In the genomic region with DNA sequence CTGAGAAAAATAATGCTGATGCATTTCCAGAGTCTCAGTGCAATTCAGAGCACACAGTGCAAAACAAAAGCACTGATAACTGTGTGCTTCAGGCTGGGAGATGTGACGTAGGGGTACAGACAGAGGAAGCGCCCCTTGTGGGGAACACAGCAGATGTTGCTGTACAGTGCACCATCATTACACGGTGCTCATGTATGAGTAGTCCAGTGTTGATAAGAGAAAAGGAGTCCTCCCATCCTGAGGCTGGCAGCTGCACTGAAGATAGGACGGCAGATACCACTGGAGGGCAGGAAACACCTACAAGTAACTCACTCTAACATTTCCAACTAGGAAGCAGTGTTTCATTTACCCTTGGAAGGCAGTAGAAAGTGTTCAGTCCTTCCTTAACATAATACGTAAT, we compare ENCODE assay signal across 13 mouse cellular contexts.
A peak's percentile ranks its signal among the peaks of the same experiment; 100 is the strongest.
DNase-seq lines count a peak whose midpoint lies in the region; ATAC-seq and TF ChIP-seq lines count a peak whose summit lies in the region.
"Had no signal": no experiment of that assay in that cellular context is flagged by ENCODE, and none has a peak within 500 bp of the region (broad histone marks: within the 10 kb centered on the region; RNA-seq: fewer than 3 reads in every experiment).

No protein-coding gene starts in this region.

- no peak for DNase-seq in hindbrain, embryonic 14.5 days (ENCODE audit: low spot score)
- no peak for DNase-seq in stomach, postnatal 0 days (ENCODE audit: low spot score)
- peak; percentile 43 for DNase-seq in liver, embryonic 13.5 days
- no peak for DNase-seq in heart, adult 11 months
- DNase-seq in adrenal gland, postnatal 14 days: no peak
- no peak for DNase-seq in cerebellum, adult 8-10 months
- DNase-seq: embryo, embryonic 11 days; layer of hippocampus, postnatal 36 days; thymus, postnatal 4 days had no signal

- no peaks in the 10 kb centered on the region for H3K4me1 ChIP-seq in hindbrain, embryonic 16.5 days (ENCODE audit: control insufficient read depth, insufficient read depth, low read depth, low read length)
- no peaks in the 10 kb centered on the region; the same call in 1 of the 2 replicates for H3K4me1 ChIP-seq in hindbrain, embryonic 14.5 days (replicated peaks; ENCODE audit: control insufficient read depth, insufficient read depth, low read length)
- H3K4me1 ChIP-seq in stomach, embryonic 14.5 days (ENCODE audit: control insufficient read depth, insufficient read depth, low read length): no peaks in the 10 kb centered on the region
- H3K4me1 ChIP-seq in stomach, postnatal 0 days (replicated peaks; ENCODE audit: control insufficient read depth, insufficient read depth): no peaks in the 10 kb centered on the region; the same call in 1 of the 2 replicates
- peaks cover 33% of the 10 kb centered on the region for H3K4me1 ChIP-seq in liver, embryonic 13.5 days (replicated peaks)
- H3K4me1 ChIP-seq: heart, embryonic 10.5 days; limb, embryonic 15.5 days had no signal

- ATAC-seq in hindbrain, embryonic 16.5 days: 0 out of 2 replicates have a peak, but pooled peaks have one; percentile 37
- ATAC-seq in hindbrain, embryonic 14.5 days (ENCODE audit: low FRiP score): no peak
- 0 out of 2 replicates have a peak, but pooled peaks have one; percentile 42 for ATAC-seq in stomach, embryonic 14.5 days (ENCODE audit: insufficient number of reproducible peaks, insufficient read depth, low FRiP score, low read depth)
- no peak for ATAC-seq in stomach, postnatal 0 days (ENCODE audit: low FRiP score, low TSS enrichment)
- peak; percentile 99 for ATAC-seq in liver, embryonic 13.5 days (ENCODE audit: low read depth)

- H3K36me3 ChIP-seq in hindbrain, embryonic 16.5 days (ENCODE audit: control insufficient read depth, insufficient read depth, low read length): no peaks in the 10 kb centered on the region
- no peaks in the 10 kb centered on the region for H3K36me3 ChIP-seq in hindbrain, embryonic 14.5 days (replicated peaks; ENCODE audit: control insufficient read depth, insufficient read depth)
- H3K36me3 ChIP-seq in stomach, embryonic 14.5 days (ENCODE audit: control insufficient read depth, insufficient read depth, low read length): no peaks in the 10 kb centered on the region
- H3K36me3 ChIP-seq in stomach, postnatal 0 days (ENCODE audit: control insufficient read depth, insufficient read depth, low read length): no peaks in the 10 kb centered on the region
- H3K36me3 ChIP-seq in liver, embryonic 13.5 days: no peaks in the 10 kb centered on the region
- H3K36me3 ChIP-seq: heart, embryonic 10.5 days; limb, embryonic 15.5 days had no signal

- no peak overlapping the region for H3K4me3 ChIP-seq in hindbrain, embryonic 16.5 days (ENCODE audit: low read length)
- H3K4me3 ChIP-seq in hindbrain, embryonic 14.5 days (replicated peaks; ENCODE audit: low read length): no peak overlapping the region
- H3K4me3 ChIP-seq in stomach, embryonic 14.5 days (ENCODE audit: low read depth, low read length): no peak overlapping the region
- H3K4me3 ChIP-seq in stomach, postnatal 0 days (ENCODE audit: low read depth, low read length): no peak overlapping the region
- H3K4me3 ChIP-seq in liver, embryonic 13.5 days (replicated peaks): no peak overlapping the region
- H3K4me3 ChIP-seq: heart, embryonic 10.5 days; limb, embryonic 15.5 days had no signal

- TF ChIP-seq EP300 in stomach, postnatal 0 days (optimal IDR thresholded peaks at IDR 0.05): no peak

- H3K9me3 ChIP-seq in hindbrain, embryonic 16.5 days (ENCODE audit: control insufficient read depth, low read length): no peaks in the 10 kb centered on the region
- no peaks in the 10 kb centered on the region for H3K9me3 ChIP-seq in hindbrain, embryonic 14.5 days (ENCODE audit: control insufficient read depth, low read length)
- H3K9me3 ChIP-seq in stomach, embryonic 14.5 days (ENCODE audit: control insufficient read depth, low read depth, low read length): no peaks in the 10 kb centered on the region
- H3K9me3 ChIP-seq in stomach, postnatal 0 days (ENCODE audit: control insufficient read depth, low read length): no peaks in the 10 kb centered on the region
- no peaks in the 10 kb centered on the region for H3K9me3 ChIP-seq in liver, embryonic 13.5 days (replicated peaks)
- H3K9me3 ChIP-seq: heart, embryonic 10.5 days; limb, embryonic 15.5 days had no signal

- H3K9ac ChIP-seq in hindbrain, embryonic 16.5 days (ENCODE audit: low read depth, low read length): no peak overlapping the region
- no peak overlapping the region for H3K9ac ChIP-seq in hindbrain, embryonic 14.5 days
- no peak overlapping the region for H3K9ac ChIP-seq in stomach, embryonic 14.5 days (replicated peaks; ENCODE audit: low read depth, low read length)
- H3K9ac ChIP-seq in stomach, postnatal 0 days (ENCODE audit: low read length): no peak overlapping the region
- no peak overlapping the region for H3K9ac ChIP-seq in liver, embryonic 13.5 days
- H3K9ac ChIP-seq: limb, embryonic 15.5 days had no signal

- no peak overlapping the region for H3K4me2 ChIP-seq in hindbrain, embryonic 16.5 days (ENCODE audit: low read length)
- H3K4me2 ChIP-seq in hindbrain, embryonic 14.5 days (replicated peaks): no peak overlapping the region
- H3K4me2 ChIP-seq in stomach, embryonic 14.5 days (replicated peaks; ENCODE audit: low read depth, low read length): no peak overlapping the region
- H3K4me2 ChIP-seq in stomach, postnatal 0 days (replicated peaks; ENCODE audit: low read depth): no peak overlapping the region
- no peak overlapping the region for H3K4me2 ChIP-seq in liver, embryonic 13.5 days
- H3K4me2 ChIP-seq: limb, embryonic 15.5 days had no signal

- no peak for TF ChIP-seq CTCF in stomach, postnatal 0 days (IDR thresholded peaks at IDR 0.05; ENCODE audit: low read depth)

- 61% methylated on average over 5 of the region's 5 CpGs for WGBS in hindbrain, embryonic 16.5 days
- 62% methylated on average over 5 of the region's 5 CpGs for WGBS in hindbrain, embryonic 14.5 days
- 75% methylated on average over 5 of the region's 5 CpGs for WGBS in stomach, embryonic 14.5 days
- 76% methylated on average over 5 of the region's 5 CpGs for WGBS in stomach, postnatal 0 days
- 28% methylated on average over 5 of the region's 5 CpGs for WGBS in liver, embryonic 13.5 days (ENCODE audit: insufficient replicate concordance)

- H3K27ac ChIP-seq in hindbrain, embryonic 16.5 days (ENCODE audit: low read depth, low read length): no peak overlapping the region
- no peak overlapping the region for H3K27ac ChIP-seq in hindbrain, embryonic 14.5 days
- H3K27ac ChIP-seq in stomach, embryonic 14.5 days (ENCODE audit: low read length): no peak overlapping the region
- H3K27ac ChIP-seq in stomach, postnatal 0 days (replicated peaks): no peak overlapping the region
- 0 out of 2 replicates have a peak overlapping the region, but pooled peaks have one; percentile 19 for H3K27ac ChIP-seq in liver, embryonic 13.5 days
- H3K27ac ChIP-seq: heart, embryonic 10.5 days; limb, embryonic 15.5 days had no signal

- no peaks in the 10 kb centered on the region for H3K27me3 ChIP-seq in hindbrain, embryonic 16.5 days (replicated peaks; ENCODE audit: control insufficient read depth, insufficient read depth, low read length)
- H3K27me3 ChIP-seq in hindbrain, embryonic 14.5 days (ENCODE audit: control insufficient read depth, insufficient read depth, low read length): no peaks in the 10 kb centered on the region
- H3K27me3 ChIP-seq in stomach, embryonic 14.5 days (ENCODE audit: control insufficient read depth, insufficient read depth, low read length): no peaks in the 10 kb centered on the region
- H3K27me3 ChIP-seq in stomach, postnatal 0 days (ENCODE audit: control insufficient read depth, insufficient read depth, low read length): no peaks in the 10 kb centered on the region
- H3K27me3 ChIP-seq in liver, embryonic 13.5 days: no peaks in the 10 kb centered on the region
- H3K27me3 ChIP-seq: limb, embryonic 15.5 days had no signal

Comparison
In these comparisons a context has a peak if more than half of its experiments do, and no peak if none do; other contexts are left out.
1. ATAC-seq: peak in hindbrain, embryonic 16.5 days (single experiment), stomach, embryonic 14.5 days (single experiment) and liver, embryonic 13.5 days (single experiment); none in hindbrain, embryonic 14.5 days (single experiment) and stomach, postnatal 0 days (single experiment).